ENCODE assay signal across 21 mouse cellular contexts in the genomic region with DNA sequence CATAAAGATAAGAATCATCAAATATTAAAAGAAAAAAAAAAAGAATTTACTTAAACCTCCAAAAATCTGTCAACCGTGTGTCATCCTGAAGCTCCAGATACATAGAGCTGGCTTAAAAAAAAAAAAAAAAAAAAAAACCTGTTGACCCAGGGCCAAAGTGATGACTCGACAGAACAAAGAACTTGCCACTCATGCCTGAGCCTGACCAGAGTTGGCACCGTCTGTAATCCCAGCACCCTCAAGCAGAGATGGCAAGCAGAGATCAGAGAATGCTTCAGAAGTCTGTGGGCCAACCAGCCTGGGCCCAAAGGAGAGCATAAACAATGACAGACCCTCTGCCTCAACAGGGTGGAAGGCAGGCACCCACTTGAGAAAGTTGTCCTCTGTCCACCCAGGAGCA.
DNase-seq lines count a peak whose midpoint lies in the region; ATAC-seq and TF ChIP-seq lines count a peak whose summit lies in the region.
"Had no signal": no experiment of that assay in that cellular context is flagged by ENCODE, and none has a peak within 500 bp of the region (broad histone marks: within the 10 kb centered on the region; RNA-seq: fewer than 3 reads in every experiment).

No protein-coding gene starts in this region.

- no peak overlapping the region for H3K27ac ChIP-seq in ES-E14 (ENCODE audit: insufficient read depth, low read depth, low read length, poor library complexity, severe bottlenecking)
- H3K27ac ChIP-seq in heart, embryonic 11.5 days (ENCODE audit: low read depth, low read length): no peak overlapping the region
- H3K27ac ChIP-seq: embryonic facial prominence, embryonic 13.5 days; hindbrain, embryonic 15.5 days; intestine, embryonic 15.5 days; limb, embryonic 15.5 days; liver, embryonic 15.5 days; midbrain, embryonic 13.5 days; neural tube, embryonic 13.5 days had no signal

- no peaks in the 10 kb centered on the region for H3K4me1 ChIP-seq in ES-E14 (ENCODE audit: control insufficient read depth in 2 of 2, insufficient read depth in 2 of 2, low read length in 2 of 2, poor library complexity in 1 of 2)
- no peaks in the 10 kb centered on the region for H3K4me1 ChIP-seq in heart, embryonic 11.5 days (ENCODE audit: control insufficient read depth, insufficient read depth, low read length)
- H3K4me1 ChIP-seq: embryonic facial prominence, embryonic 13.5 days; hindbrain, embryonic 15.5 days; intestine, embryonic 15.5 days; limb, embryonic 15.5 days; liver, embryonic 15.5 days; midbrain, embryonic 13.5 days; neural tube, embryonic 13.5 days had no signal

- in situ Hi-C loops in ES-E14 (cut with MboI; ENCODE audit: low sequenced_read_pairs in 2 of 2, unreplicated experiment in 2 of 2): no loop called here

- no peaks in the 10 kb centered on the region for H3K27me3 ChIP-seq in heart, embryonic 11.5 days (ENCODE audit: control insufficient read depth, insufficient read depth, low read length)
- H3K27me3 ChIP-seq: embryonic facial prominence, embryonic 13.5 days; heart, embryonic 12.5 days; hindbrain, embryonic 15.5 days; intestine, embryonic 15.5 days; limb, embryonic 15.5 days; liver, embryonic 15.5 days; midbrain, embryonic 13.5 days; neural tube, embryonic 13.5 days had no signal

- DNase-seq in adrenal gland, postnatal 25 days: peak; percentile 26
- DNase-seq in adrenal gland, postnatal 10 days: no peak
- DNase-seq in 3134 (ENCODE audit: extremely low read depth, insufficient read length, low spot score) (peak; percentile 55), ES-E14 (ENCODE audit: low read depth, low spot score) (no peak)
- DNase-seq in gastrocnemius, postnatal 10 days: no peak
- DNase-seq: cerebellum, adult 8-10 months; forebrain, postnatal 0 days; heart, postnatal 14 days; thymus, postnatal 14 days had no signal

- H3K4me3 ChIP-seq in ES-E14 (ENCODE audit: insufficient read depth in 1 of 2, low read depth in 1 of 2, low read length in 2 of 2, poor library complexity in 1 of 2, severe bottlenecking in 1 of 2): no peak overlapping the region
- no peak overlapping the region for H3K4me3 ChIP-seq in heart, embryonic 11.5 days (ENCODE audit: low read depth, low read length)
- H3K4me3 ChIP-seq: embryonic facial prominence, embryonic 13.5 days; heart, embryonic 12.5 days; hindbrain, embryonic 15.5 days; intestine, embryonic 15.5 days; limb, embryonic 15.5 days; liver, embryonic 15.5 days; midbrain, embryonic 13.5 days; neural tube, embryonic 13.5 days had no signal

- H3K9me3 ChIP-seq in ES-E14 (ENCODE audit: control insufficient read depth, insufficient read depth, low read depth, low read length): no peaks in the 10 kb centered on the region
- H3K9me3 ChIP-seq in heart, embryonic 11.5 days (replicated peaks; ENCODE audit: control insufficient read depth, low read length): 0 out of 2 replicates have a peak, but pooled peaks cover 2% of the 10 kb centered on the region
- H3K9me3 ChIP-seq: embryonic facial prominence, embryonic 13.5 days; hindbrain, embryonic 15.5 days; intestine, embryonic 15.5 days; limb, embryonic 15.5 days; liver, embryonic 15.5 days; midbrain, embryonic 13.5 days; neural tube, embryonic 13.5 days had no signal

- H3K4me2 ChIP-seq in heart, embryonic 11.5 days: no peak overlapping the region
- H3K4me2 ChIP-seq: embryonic facial prominence, embryonic 13.5 days; heart, embryonic 12.5 days; hindbrain, embryonic 15.5 days; intestine, embryonic 15.5 days; limb, embryonic 15.5 days; liver, embryonic 15.5 days; midbrain, embryonic 13.5 days; neural tube, embryonic 13.5 days had no signal

- no peak overlapping the region for H3K9ac ChIP-seq in ES-E14 (ENCODE audit: insufficient read depth, low read depth, low read length, poor library complexity, severe bottlenecking)
- no peak overlapping the region for H3K9ac ChIP-seq in heart, embryonic 11.5 days (ENCODE audit: low read depth, low read length)
- H3K9ac ChIP-seq: embryonic facial prominence, embryonic 13.5 days; forebrain, postnatal 0 days; heart, embryonic 12.5 days; hindbrain, embryonic 15.5 days; intestine, embryonic 15.5 days; limb, embryonic 15.5 days; liver, embryonic 15.5 days; midbrain, embryonic 13.5 days; neural tube, embryonic 13.5 days had no signal

- WGBS in heart, embryonic 11.5 days (ENCODE audit: insufficient replicate concordance): 81% methylated on average over 3 of the region's 3 CpGs

- no peaks in the 10 kb centered on the region for H3K36me3 ChIP-seq in ES-E14 (ENCODE audit: control insufficient read depth, insufficient read depth, low read length, poor library complexity, severe bottlenecking)
- H3K36me3 ChIP-seq in heart, embryonic 11.5 days (ENCODE audit: control insufficient read depth, insufficient read depth, low read length): no peaks in the 10 kb centered on the region
- H3K36me3 ChIP-seq: embryonic facial prominence, embryonic 13.5 days; heart, embryonic 12.5 days; hindbrain, embryonic 15.5 days; intestine, embryonic 15.5 days; limb, embryonic 15.5 days; liver, embryonic 15.5 days; midbrain, embryonic 13.5 days; neural tube, embryonic 13.5 days had no signal

- 0 out of 2 replicates have a peak, but pooled peaks have one; percentile 45 for ATAC-seq in common myeloid progenitor, adult 5-6 weeks (replicated peaks; ENCODE audit: low read depth, poor library complexity, severe bottlenecking)
- ATAC-seq in monocyte, adult 5-6 weeks (replicated peaks; ENCODE audit: insufficient number of reproducible peaks, low FRiP score, low TSS enrichment, poor library complexity, severe bottlenecking): no peak
- no peak for ATAC-seq in heart, embryonic 11.5 days (replicated peaks; ENCODE audit: insufficient number of reproducible peaks, low FRiP score, low TSS enrichment)
- ATAC-seq: forebrain, postnatal 0 days; intestine, embryonic 15.5 days; lung, postnatal 0 days; midbrain, embryonic 13.5 days had no signal

TF ChIP-seq in ES-E14, 5 proteins besides CTCF, POLR2A, EP300 and RAD21:
- TF ChIP-seq CHD2 (IDR thresholded peaks at IDR 0.05; ENCODE audit: low read depth, low read length) (no peak), MAFK (IDR thresholded peaks at IDR 0.05; ENCODE audit: insufficient read depth, low read depth, low read length) (0 out of 2 replicates have a peak, but pooled peaks have one; percentile 31)

Comparison
In these comparisons a context has a peak if more than half of its experiments do, and no peak if none do; other contexts are left out.
1. DNase-seq: peak in adrenal gland, postnatal 25 days (single experiment) and 3134 (single experiment); none in adrenal gland, postnatal 10 days (single experiment), ES-E14 (single experiment) and gastrocnemius, postnatal 10 days (single experiment).